Mouse (Mus musculus) MEL (cell line): ENCODE measurements around the gene Nhsl2. TPM values are rescaled to one million over a fixed set of nuclear protein-coding genes. Genes with fewer than 3 reads are reported as not detected.

Source experiments
- DNase-seq: peaks from one replicate; pipeline ENCODE4 v3.0.0; 2011; ENCODE audit warnings: low read depth, low spot score
- H3K27ac ChIP-seq: 2 replicates; pipeline ENCODE4 v1.5.1; 2012; ENCODE audit warnings: low read depth, mild to moderate bottlenecking, control low read depth, low read length, moderate library complexity; ENCODE audit not compliant: control insufficient read depth
- H3K27me3 ChIP-seq, 2 experiments: fragments of 150-350 bp in 1 of 2; sonication (generic) in 1 of 2; 2 replicates each; pipeline ENCODE4 v1.6.1; 2012; ENCODE audit warnings: low read length in 2 of 2, mild to moderate bottlenecking in 2 of 2, improper control_type of control experiment in 1 of 2, moderate library complexity in 1 of 2; ENCODE audit not compliant: insufficient read depth in 2 of 2, control insufficient read depth in 1 of 2
- H3K36me3 ChIP-seq, 2 experiments: 2 replicates each; pipeline ENCODE4 v1.6.1; 2012 to 2014; ENCODE audit warnings: low read length in 2 of 2, improper control_type of control experiment in 1 of 2, inconsistent platforms in 1 of 2, mild to moderate bottlenecking in 1 of 2; ENCODE audit not compliant: insufficient read depth in 2 of 2, control insufficient read depth in 1 of 2
- H3K4me1 ChIP-seq, 2 experiments: fragments of 150-350 bp in 1 of 2; sonication (generic) in 1 of 2; 2 replicates each; pipeline ENCODE4 v1.6.1; 2012; ENCODE audit warnings: low read length in 2 of 2, improper control_type of control experiment in 1 of 2, mild to moderate bottlenecking in 1 of 2; ENCODE audit not compliant: insufficient read depth in 2 of 2, control insufficient read depth in 1 of 2
- H3K4me3 ChIP-seq, 2 experiments: fragments of 150-350 bp in 1 of 2; sonication (generic) in 1 of 2; 2 replicates each; pipeline ENCODE4 v1.5.1; 2012; ENCODE audit warnings: low read depth in 2 of 2, low read length in 2 of 2, mild to moderate bottlenecking in 2 of 2, moderate library complexity in 2 of 2, control low read depth in 1 of 2, improper control_type of control experiment in 1 of 2; ENCODE audit not compliant: control insufficient read depth in 1 of 2, insufficient read depth in 1 of 2
- H3K79me2 ChIP-seq: 2 replicates; pipeline ENCODE4 v1.6.1; 2012; ENCODE audit warnings: mild to moderate bottlenecking, low read length, moderate library complexity; ENCODE audit not compliant: control insufficient read depth, poor library complexity, insufficient read depth
- H3K9ac ChIP-seq: 2 replicates; pipeline ENCODE4 v1.6.1; 2012; ENCODE audit warnings: low read depth, mild to moderate bottlenecking, control low read depth, low read length, moderate library complexity; ENCODE audit not compliant: control insufficient read depth, poor library complexity, severe bottlenecking
- H3K9me3 ChIP-seq: fragments of 150-350 bp; sonication (generic); replicated peaks from 2 replicates; pipeline ENCODE4 v1.6.1; 2012; ENCODE audit warnings: mild to moderate bottlenecking, low read length, improper control_type of control experiment, moderate library complexity; ENCODE audit not compliant: insufficient read depth
- CHD2 ChIP-seq: IDR thresholded peaks from 2 replicates; pipeline ENCODE4 v1.6.1; 2011; ENCODE audit warnings: low read length, improper control_type of control experiment
- CTCF ChIP-seq, 3 experiments: IDR thresholded peaks in 2 of 3; conservative IDR thresholded peaks in 1 of 3; 2 replicates each; pipeline ENCODE4 v1.5.1; 2011 to 2012; ENCODE audit warnings: low read length in 3 of 3, low read depth in 2 of 3, mild to moderate bottlenecking in 2 of 3, improper control_type of control experiment in 1 of 3, inconsistent platforms in 1 of 3, mixed read lengths in 1 of 3, moderate library complexity in 1 of 3; ENCODE audit not compliant: control insufficient read depth in 1 of 3, insufficient read depth in 1 of 3, poor library complexity in 1 of 3, severe bottlenecking in 1 of 3
- ELF1 ChIP-seq: IDR thresholded peaks from 2 replicates; pipeline ENCODE4 v1.6.1; 2014; ENCODE audit warnings: low read depth, mild to moderate bottlenecking, inconsistent platforms, low read length, improper control_type of control experiment, moderate library complexity
- EP300 ChIP-seq, 2 experiments: IDR thresholded peaks; 2 replicates each; pipeline ENCODE4 v1.6.1; 2011; ENCODE audit warnings: improper control_type of control experiment in 2 of 2, low read length in 2 of 2, low read depth in 1 of 2, mild to moderate bottlenecking in 1 of 2
- HCFC1 ChIP-seq: IDR thresholded peaks from 2 replicates; pipeline ENCODE4 v1.6.1; 2012; ENCODE audit warnings: low read depth, mild to moderate bottlenecking, inconsistent platforms, low read length, improper control_type of control experiment, moderate library complexity
- MAX ChIP-seq: IDR thresholded peaks from 2 replicates; pipeline ENCODE4 v1.6.1; 2011; ENCODE audit warnings: low read length, improper control_type of control experiment
- MEF2A ChIP-seq: IDR thresholded peaks from 2 replicates; pipeline ENCODE4 v1.6.1; 2014; ENCODE audit warnings: low read depth, mild to moderate bottlenecking, inconsistent platforms, low read length, improper control_type of control experiment; ENCODE audit not compliant: poor library complexity, insufficient replicate concordance, severe bottlenecking; ENCODE audit errors: extremely low read depth
- MYB ChIP-seq: IDR thresholded peaks from 2 replicates; pipeline ENCODE4 v1.6.1; 2011; ENCODE audit warnings: mild to moderate bottlenecking, low read depth, low read length, improper control_type of control experiment
- MYC ChIP-seq: IDR thresholded peaks from 2 replicates; pipeline ENCODE4 v1.6.1; 2011; ENCODE audit warnings: low read depth, mild to moderate bottlenecking, low read length, improper control_type of control experiment, moderate library complexity
- NRF1 ChIP-seq: IDR thresholded peaks from 2 replicates; pipeline ENCODE4 v1.6.1; 2014; ENCODE audit warnings: low read depth, mild to moderate bottlenecking, inconsistent platforms, low read length, improper control_type of control experiment, moderate library complexity; ENCODE audit not compliant: poor library complexity, insufficient read depth, severe bottlenecking
- RAD21 ChIP-seq: IDR thresholded peaks from 2 replicates; pipeline ENCODE4 v1.6.1; 2011; ENCODE audit warnings: mild to moderate bottlenecking, low read depth, low read length, improper control_type of control experiment
- RCOR1 ChIP-seq: IDR thresholded peaks from 2 replicates; pipeline ENCODE4 v1.6.1; 2012; ENCODE audit warnings: low read depth, mild to moderate bottlenecking, inconsistent platforms, low read length, improper control_type of control experiment
- TAL1 ChIP-seq: IDR thresholded peaks from 2 replicates; pipeline ENCODE4 v1.6.1; 2012; ENCODE audit warnings: mild to moderate bottlenecking, inconsistent platforms, low read length, moderate library complexity, mixed read lengths
- TCF12 ChIP-seq: IDR thresholded peaks from 2 replicates; pipeline ENCODE4 v1.6.1; 2014; ENCODE audit warnings: low read depth, mild to moderate bottlenecking, inconsistent platforms, low read length, improper control_type of control experiment, moderate library complexity
- ZKSCAN1 ChIP-seq: IDR thresholded peaks from 2 replicates; pipeline ENCODE4 v1.6.1; 2012; ENCODE audit warnings: low read depth, mild to moderate bottlenecking, inconsistent platforms, low read length, improper control_type of control experiment, moderate library complexity
- ZMIZ1 ChIP-seq: IDR thresholded peaks from 2 replicates; pipeline ENCODE4 v1.6.1; 2012; ENCODE audit warnings: low read depth, mild to moderate bottlenecking, inconsistent platforms, low read length, improper control_type of control experiment, moderate library complexity
- polyA plus RNA-seq, 2 experiments: library from polyadenylated mRNA; stranded (reverse) in 1 of 2; unstranded in 1 of 2; fragments of >175 nt in 1 of 2; fragments of >200 nt in 1 of 2; gene quantifications; 2 replicates each; pipeline versions ENCODE4 v1.2.1 to v1.2.4; 2012; ENCODE audit warnings: low replicate concordance in 2 of 2, low read depth in 1 of 2; ENCODE audit not compliant: insufficient read length in 2 of 2, insufficient read depth in 1 of 2, missing spikeins in 1 of 2
- total RNA-seq: library from RNA; depleted of rRNA; stranded (reverse); fragments of 300-350 nt; gene quantifications from 2 replicates; pipeline ENCODE4 v1.2.3, GENCODE M21; 2012

Gene Nhsl2
- total and polyA plus RNA-seq, 3 experiments: 0.01 to 0.23 TPM; not detected in 1

GRCm38 (mm10) chrX:101978861-101979260, 129.7 kb downstream of the Nhsl2 start:
- no peak for TF ChIP-seq ZKSCAN1
- Histone ChIP-seq H3K27me3 (no peaks in the 10 kb centered on the region), H3K4me1 (no peaks in the 10 kb centered on the region), H3K9ac (no peak overlapping the region), H3K4me3 (no peak overlapping the region), H3K36me3 (no peaks in the 10 kb centered on the region), H3K27ac (no peak overlapping the region), H3K79me2 (no peaks in the 10 kb centered on the region), H3K9me3 (no peaks in the 10 kb centered on the region)
- DNase-seq: no peak

GRCm38 (mm10) chrX:101979267-101979666, 130.1 kb downstream of the Nhsl2 start:
- Histone ChIP-seq H3K79me2 (no peaks in the 10 kb centered on the region), H3K36me3 (no peaks in the 10 kb centered on the region), H3K4me1 (no peaks in the 10 kb centered on the region), H3K4me3 (no peak overlapping the region), H3K9me3 (no peaks in the 10 kb centered on the region)
- DNase-seq: peak; percentile 32
- TF ChIP-seq CTCF (IDR thresholded peaks at IDR 0.05 in 2 of 3, conservative IDR thresholded peaks at IDR 0.05 in 1 of 3; ENCODE audit: control insufficient read depth in 1 of 3, insufficient read depth in 1 of 3, low read depth in 2 of 3, low read length in 3 of 3, poor library complexity in 1 of 3, severe bottlenecking in 1 of 3): no peak
- TF ChIP-seq CHD2: peak; percentile 39; the same call in 1 of the 2 replicates
- TF ChIP-seq, all 39 proteins: peak for 1
- H3K9ac ChIP-seq: no peak overlapping the region
- H3K27me3 ChIP-seq: no peaks in the 10 kb centered on the region
- no peak overlapping the region for H3K27ac ChIP-seq

GRCm38 (mm10) chrX:101980586-101980985, 131.4 kb downstream of the Nhsl2 start:
- Histone ChIP-seq H3K4me1 (no peaks in the 10 kb centered on the region), H3K27ac (no peak overlapping the region), H3K9me3 (no peaks in the 10 kb centered on the region), H3K4me3 (no peak overlapping the region), H3K27me3 (no peaks in the 10 kb centered on the region), H3K36me3 (no peaks in the 10 kb centered on the region), H3K9ac (no peak overlapping the region), H3K79me2 (no peaks in the 10 kb centered on the region)
- TF ChIP-seq MYB: no peak
- TF ChIP-seq TAL1: no peak
- no peak for TF ChIP-seq MAX
- TF ChIP-seq RCOR1: no peak
- TF ChIP-seq CHD2: no peak
- no peak for TF ChIP-seq MYC
- TF ChIP-seq MEF2A: no peak
- TF ChIP-seq ELF1: no peak
- no peak for TF ChIP-seq TCF12
- TF ChIP-seq HCFC1: no peak
- no peak for TF ChIP-seq NRF1
- TF ChIP-seq ZKSCAN1: no peak
- no peak for TF ChIP-seq RAD21
- no peak for TF ChIP-seq EP300 (IDR thresholded peaks at IDR 0.05; ENCODE audit: low read depth in 1 of 2, low read length in 2 of 2)
- no peak for TF ChIP-seq ZMIZ1
- no peak for TF ChIP-seq CTCF (IDR thresholded peaks at IDR 0.05 in 2 of 3, conservative IDR thresholded peaks at IDR 0.05 in 1 of 3; ENCODE audit: control insufficient read depth in 1 of 3, insufficient read depth in 1 of 3, low read depth in 2 of 3, low read length in 3 of 3, poor library complexity in 1 of 3, severe bottlenecking in 1 of 3)
- no peak for DNase-seq
